Mouse (Mus musculus) small intestine, adult 2 months (tissue): Measurements from ENCODE around the gene Evc. TPM values are rescaled to one million over a fixed set of nuclear protein-coding genes. Genes with fewer than 3 reads are reported as not detected.

Experiments
- H3K27ac ChIP-seq: fragments of 200-500 bp; 2 replicates; pipeline ENCODE4 v1.5.1; 2012; ENCODE audit warnings: low read depth, low read length, control low read depth, inconsistent platforms; ENCODE audit not compliant: insufficient read depth
- H3K27me3 ChIP-seq: fragments of 200-500 bp; 2 replicates; pipeline ENCODE4 v1.6.1; 2012; ENCODE audit warnings: mild to moderate bottlenecking, moderate library complexity, low read length, inconsistent platforms; ENCODE audit not compliant: control insufficient read depth, insufficient read depth
- H3K36me3 ChIP-seq: fragments of 200-500 bp; 2 replicates; pipeline ENCODE4 v1.6.1; 2012; ENCODE audit warnings: mild to moderate bottlenecking, low read length, control low read depth, inconsistent platforms; ENCODE audit not compliant: control insufficient read depth, insufficient read depth
- H3K4me1 ChIP-seq: fragments of 200-500 bp; 2 replicates; pipeline ENCODE4 v1.6.1; 2012; ENCODE audit warnings: low read length, inconsistent platforms, mixed read lengths; ENCODE audit not compliant: control insufficient read depth, insufficient read depth, insufficient read length
- H3K4me3 ChIP-seq: fragments of 200-500 bp; 2 replicates; pipeline ENCODE4 v1.5.1; 2012; ENCODE audit warnings: low read depth, mild to moderate bottlenecking, control low read depth, inconsistent platforms, low read length, moderate library complexity
- CTCF ChIP-seq: fragments of 200-500 bp; IDR thresholded peaks from 2 replicates; pipeline ENCODE4 v1.5.1; 2012; ENCODE audit warnings: low read depth, mild to moderate bottlenecking, control low read depth, inconsistent platforms, low read length, moderate library complexity, mixed read lengths; ENCODE audit not compliant: insufficient replicate concordance, insufficient read length; ENCODE audit errors: extremely low read depth
- POLR2A ChIP-seq: fragments of 200-500 bp; IDR thresholded peaks from 2 replicates; pipeline ENCODE4 v1.6.1; 2012; ENCODE audit warnings: low read depth, mild to moderate bottlenecking, control low read depth, inconsistent platforms, low read length, moderate library complexity
- WGBS: fragments of 180-500 bp; shearing (Covaris S2); methylation state at CpG from one replicate; pipeline ENCODE4 v1.1.7; 2018; 5-methylcytosine and 5-hydroxymethylcytosine counted together
- polyA plus RNA-seq: library from polyadenylated mRNA; depleted of rRNA; stranded (reverse); fragments of >200 nt; gene quantifications from 2 replicates; pipeline ENCODE4 v1.2.3, GENCODE M21; 2012

The Evc gene
- polyA plus RNA-seq, 1 experiment = 2.3 TPM

DNA sequence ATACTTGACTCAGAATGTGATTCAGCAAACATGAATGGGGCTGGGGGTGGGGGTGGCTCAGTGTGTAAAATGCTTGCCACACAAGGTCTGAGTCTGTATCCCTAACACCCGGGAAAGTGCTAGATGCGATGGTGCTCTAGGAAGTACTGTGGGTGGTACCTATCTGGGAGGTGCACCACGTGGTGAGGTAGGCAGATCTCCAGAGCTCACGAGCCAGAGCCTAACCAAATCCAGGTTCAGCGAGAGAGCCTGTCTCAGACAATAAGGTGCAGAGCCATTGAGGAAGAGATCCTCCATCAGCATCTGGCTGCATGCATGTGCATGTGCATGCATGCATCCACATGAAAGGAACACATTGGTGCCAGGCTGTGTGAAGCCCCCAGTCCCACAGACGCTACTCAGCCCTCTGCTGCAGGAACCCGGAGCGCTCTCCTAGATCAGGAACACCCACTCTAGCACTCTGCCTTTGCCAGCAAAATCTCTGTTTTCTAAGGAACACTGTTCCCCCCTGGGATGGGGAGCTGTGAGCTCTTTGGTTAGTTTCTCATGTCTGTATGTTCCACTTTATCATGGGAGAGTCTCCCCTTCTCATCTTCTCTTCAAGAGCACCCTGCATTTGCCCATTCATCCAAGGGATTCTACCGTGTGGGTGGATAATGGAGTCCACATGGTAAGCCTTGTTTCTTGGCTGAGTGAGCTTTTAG is 84.4 kb downstream of the Evc start:
- no peak overlapping the region for H3K27ac ChIP-seq
- 64% methylated on average over 9 of the region's 9 CpGs for WGBS
- no peaks in the 10 kb centered on the region for H3K4me1 ChIP-seq
- H3K27me3 ChIP-seq = no peaks in the 10 kb centered on the region
- H3K4me3 ChIP-seq = no peak overlapping the region
- H3K36me3 ChIP-seq = no peaks in the 10 kb centered on the region
- TF ChIP-seq POLR2A (no peak), CTCF (no peak)

DNA sequence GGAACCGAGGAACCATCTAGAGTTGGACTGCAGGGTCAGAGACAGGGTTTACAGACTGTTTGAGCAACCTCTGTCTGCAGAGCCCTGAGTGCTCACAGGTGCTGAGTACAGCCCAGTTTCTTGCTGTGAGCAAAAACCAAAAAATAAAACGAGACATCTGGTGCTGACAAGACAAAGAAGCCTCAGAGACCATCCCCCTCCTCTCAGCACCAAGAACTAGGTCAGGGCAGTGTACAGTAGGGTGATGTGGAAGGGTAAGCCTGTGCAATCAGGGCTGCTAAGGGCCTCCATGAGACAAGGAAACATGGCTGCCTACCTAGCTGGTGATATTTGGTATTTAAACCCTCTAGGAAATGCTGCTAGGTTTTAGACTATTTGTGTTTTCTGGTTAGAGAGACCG is 85.1 kb downstream of the Evc start:
- no peak for TF ChIP-seq CTCF
- no peak for TF ChIP-seq POLR2A
- no peaks in the 10 kb centered on the region for H3K36me3 ChIP-seq
- H3K4me1 ChIP-seq = no peaks in the 10 kb centered on the region
- no peak overlapping the region for H3K4me3 ChIP-seq
- no peak overlapping the region for H3K27ac ChIP-seq
- no peaks in the 10 kb centered on the region for H3K27me3 ChIP-seq
- WGBS = 57% methylated on average over 3 of the region's 3 CpGs

DNA sequence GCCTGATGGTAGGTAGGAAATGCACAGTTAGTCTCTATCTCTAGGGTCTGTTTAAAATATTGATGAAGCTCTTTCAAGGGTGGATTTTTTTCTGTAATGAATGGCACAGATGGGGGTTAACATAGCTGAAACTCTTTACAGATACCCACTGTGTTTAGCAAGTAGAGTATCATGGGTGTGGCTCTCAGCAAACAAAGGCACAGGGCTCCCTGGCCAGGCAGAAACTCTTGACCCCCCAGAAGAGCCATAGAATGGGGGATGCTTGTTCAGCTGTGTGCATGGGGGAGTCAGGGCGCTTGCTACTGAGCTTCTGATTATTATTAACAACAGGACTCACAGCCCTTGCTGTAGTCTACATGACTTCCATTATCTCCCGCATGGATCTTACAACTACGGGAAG is 87.8 kb downstream of the Evc start:
- Histone ChIP-seq H3K4me3 (no peak overlapping the region), H3K27me3 (peaks cover 10% of the 10 kb centered on the region; the same call in 1 of the 2 replicates), H3K4me1 (no peaks in the 10 kb centered on the region; the same call in 1 of the 2 replicates), H3K27ac (no peak overlapping the region), H3K36me3 (no peaks in the 10 kb centered on the region)
- TF ChIP-seq POLR2A (no peak), CTCF (no peak)
- WGBS = 70% methylated on average over 3 of the region's 3 CpGs

DNA sequence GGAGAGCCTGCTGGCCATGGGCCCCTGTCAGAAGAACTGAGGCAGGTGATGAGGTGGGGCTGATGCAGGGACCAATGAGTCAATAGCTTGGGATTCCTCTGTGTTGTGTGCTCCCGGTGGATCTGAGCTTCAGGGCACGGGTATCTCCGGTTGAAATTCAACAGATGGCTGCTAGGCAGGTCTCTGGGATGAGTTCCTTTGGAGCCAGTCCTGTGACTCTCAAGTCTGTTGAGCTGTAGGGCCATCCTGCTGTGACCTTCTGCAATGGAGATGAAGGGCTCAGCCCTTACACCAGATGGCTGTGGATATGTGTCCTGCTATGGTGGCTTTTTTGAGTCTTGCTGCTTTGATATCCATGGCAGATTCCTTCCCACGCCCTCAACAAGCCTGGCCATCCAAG is 89.2 kb downstream of the Evc start:
- Histone ChIP-seq H3K4me3 (no peak overlapping the region), H3K27me3 (peaks cover 22% of the 10 kb centered on the region; the same call in 1 of the 2 replicates), H3K36me3 (no peaks in the 10 kb centered on the region), H3K27ac (no peak overlapping the region), H3K4me1 (no peaks in the 10 kb centered on the region; the same call in 1 of the 2 replicates)
- no peak for TF ChIP-seq CTCF
- TF ChIP-seq POLR2A = no peak
- 46% methylated on average over 4 of the region's 4 CpGs for WGBS

DNA sequence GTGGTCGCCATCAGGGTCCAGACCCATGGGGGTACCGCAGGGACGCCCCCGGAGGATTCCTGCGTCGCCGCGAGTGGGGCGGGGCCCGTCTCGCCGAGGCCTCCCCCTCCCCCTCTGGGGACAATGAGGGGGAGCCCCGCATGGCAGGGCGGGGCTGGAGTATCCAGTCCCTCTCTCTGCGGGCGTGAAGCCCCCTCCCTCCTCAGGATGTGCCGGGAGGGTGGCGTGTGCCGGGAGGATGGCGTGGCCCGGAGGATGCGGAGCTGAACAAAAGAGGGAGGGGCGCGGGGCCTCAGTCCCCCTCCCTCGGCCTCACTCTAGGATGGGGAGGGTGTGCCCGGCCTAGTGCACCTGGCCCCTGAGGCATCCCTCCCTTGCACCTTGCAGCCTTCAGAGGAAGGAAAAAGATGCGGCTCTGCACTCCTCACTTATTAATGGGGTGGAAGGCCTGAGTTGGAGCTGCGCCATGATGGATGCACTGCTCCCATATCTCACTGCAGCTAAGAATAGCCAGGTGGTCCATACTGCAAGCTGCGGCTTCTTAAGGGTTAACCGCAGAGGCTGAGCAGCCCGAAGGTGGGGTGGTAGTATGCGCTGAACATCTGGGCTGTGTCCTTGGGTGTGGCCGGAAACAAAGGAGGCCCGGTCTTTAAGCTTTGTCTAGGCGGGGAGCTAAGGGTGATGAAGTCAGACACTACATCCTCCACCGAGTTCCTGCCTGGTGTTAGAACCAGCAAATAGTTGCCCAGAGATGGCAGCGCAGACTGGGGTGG is 90.4 kb downstream of the Evc start:
- peaks cover 32% of the 10 kb centered on the region for H3K27me3 ChIP-seq
- WGBS = 2% methylated on average over 37 of the region's 37 CpGs
- H3K4me1 ChIP-seq = no peaks in the 10 kb centered on the region; the same call in 1 of the 2 replicates
- no peak for TF ChIP-seq POLR2A
- TF ChIP-seq CTCF = no peak
- H3K27ac ChIP-seq = no peak overlapping the region
- peak overlapping the region; percentile 52 for H3K4me3 ChIP-seq
- H3K36me3 ChIP-seq = no peaks in the 10 kb centered on the region

DNA sequence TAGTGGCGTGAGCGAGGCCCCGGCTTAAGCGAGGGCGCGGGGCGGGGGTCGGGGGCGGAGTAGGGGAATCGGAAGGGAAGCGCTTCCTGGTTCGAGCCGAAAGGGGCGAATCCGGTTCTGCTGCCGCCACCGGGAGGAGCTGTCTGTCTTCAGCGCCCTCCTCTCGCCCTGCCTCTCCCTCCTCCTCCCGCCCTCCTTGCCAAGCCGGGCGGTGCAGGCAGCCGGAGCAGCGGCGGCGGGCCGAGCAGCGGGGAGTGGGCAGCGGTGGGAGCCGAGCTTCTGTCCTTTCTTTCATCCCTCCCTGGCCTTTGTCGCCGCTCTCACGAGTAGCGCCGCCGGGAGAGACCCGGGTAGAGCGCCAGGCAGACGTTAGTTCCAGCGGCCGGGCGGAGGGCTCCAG is 91.0 kb downstream of the Evc start:
- WGBS = 2% methylated on average over 42 of the region's 42 CpGs
- H3K36me3 ChIP-seq = no peaks in the 10 kb centered on the region
- TF ChIP-seq POLR2A (no peak), CTCF (no peak)
- H3K4me1 ChIP-seq = no peaks in the 10 kb centered on the region; the same call in 1 of the 2 replicates
- no peak overlapping the region for H3K27ac ChIP-seq
- peaks cover 33% of the 10 kb centered on the region for H3K27me3 ChIP-seq
- H3K4me3 ChIP-seq = peak overlapping the region; percentile 52

DNA sequence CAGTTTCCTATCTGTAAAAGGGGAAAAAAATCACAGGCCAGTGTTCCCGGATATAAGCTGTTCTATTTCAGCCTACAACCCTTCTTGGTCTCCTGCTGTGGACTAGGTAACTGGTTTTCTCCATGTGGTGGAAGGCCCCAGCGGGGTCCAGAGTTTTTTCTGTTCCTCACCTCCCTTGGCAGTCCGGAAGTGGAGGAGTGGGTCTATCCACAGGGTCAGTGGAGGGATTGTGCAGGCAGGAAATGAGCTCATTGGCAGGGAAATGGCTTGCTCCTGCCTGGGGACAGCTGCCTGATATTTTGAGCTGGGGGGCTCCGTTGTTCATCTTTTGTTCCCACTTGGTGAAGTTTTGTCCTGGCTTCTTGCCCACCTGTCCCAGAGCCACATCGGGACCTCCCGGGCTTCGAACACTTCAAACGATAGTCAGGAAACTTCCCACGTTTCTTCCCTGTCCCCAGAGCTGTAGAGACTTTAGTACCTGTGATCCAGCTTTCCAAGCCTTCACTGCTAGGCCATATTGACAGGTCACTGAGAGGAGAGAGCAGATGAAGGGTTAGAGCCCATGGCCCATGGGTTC is 91.9 kb downstream of the Evc start:
- no peak overlapping the region for H3K4me3 ChIP-seq
- peaks cover 33% of the 10 kb centered on the region for H3K27me3 ChIP-seq
- no peak for TF ChIP-seq POLR2A
- H3K36me3 ChIP-seq = no peaks in the 10 kb centered on the region
- H3K4me1 ChIP-seq = no peaks in the 10 kb centered on the region; the same call in 1 of the 2 replicates
- WGBS = 33% methylated on average over 9 of the region's 9 CpGs
- H3K27ac ChIP-seq = no peak overlapping the region
